Mouse (Mus musculus): Measurements from ENCODE around the gene Gm9780. TPM values are rescaled to one million over a fixed set of nuclear protein-coding genes. Genes with fewer than 3 reads are reported as not detected.
"Not testable (repeated sequence)": the region's sequence is repeated elsewhere in the genome, so short reads cannot be mapped to it uniquely, and the experiment has no call there.

Gm9780 gene
- total and polyA plus RNA-seq, 2 experiments from 2014 or later: 13.3 to 30.7 TPM

- H3K4me2 ChIP-seq (ENCODE audit: low read depth); H3K27ac ChIP-seq (ENCODE audit: low read depth, low read length); H3K4me3 ChIP-seq (ENCODE audit: low read depth, low read length); H3K9ac ChIP-seq; H3K27me3 ChIP-seq (ENCODE audit: insufficient read depth, low read length); H3K9me3 ChIP-seq (ENCODE audit: low read length); H3K36me3 ChIP-seq (ENCODE audit: insufficient read depth); H3K4me1 ChIP-seq (ENCODE audit: insufficient read depth); ATAC-seq; DNase-seq: not testable (repeated sequence)
- WGBS: no CpG with 5 or more reads among the region's 5 CpGs
Observed at GRCm38 (mm10) chr14:26045007-26045406, 2.5 kb upstream of the Gm9780 start.

- ATAC-seq; H3K27me3 ChIP-seq (ENCODE audit: insufficient read depth, low read length); DNase-seq; H3K9me3 ChIP-seq (ENCODE audit: low read length); H3K9ac ChIP-seq; H3K4me3 ChIP-seq (ENCODE audit: low read depth, low read length); H3K27ac ChIP-seq (ENCODE audit: low read depth, low read length); H3K4me1 ChIP-seq (ENCODE audit: insufficient read depth); H3K36me3 ChIP-seq (ENCODE audit: insufficient read depth); H3K4me2 ChIP-seq (ENCODE audit: low read depth): not testable (repeated sequence)
- no CpG with 5 or more reads among the region's 6 CpGs for WGBS
Observed at GRCm38 (mm10) chr14:26035439-26035838, 7.1 kb downstream of the Gm9780 start.

- H3K4me3 ChIP-seq (ENCODE audit: low read depth, low read length); H3K9me3 ChIP-seq (ENCODE audit: low read length); H3K4me1 ChIP-seq (ENCODE audit: insufficient read depth); H3K27me3 ChIP-seq (ENCODE audit: insufficient read depth, low read length); ATAC-seq; H3K9ac ChIP-seq; DNase-seq; H3K4me2 ChIP-seq (ENCODE audit: low read depth); H3K36me3 ChIP-seq (ENCODE audit: insufficient read depth); H3K27ac ChIP-seq (ENCODE audit: low read depth, low read length): not testable (repeated sequence)
- no CpG with 5 or more reads among the region's 3 CpGs for WGBS
Observed at GRCm38 (mm10) chr14:26034364-26034763, 8.1 kb downstream of the Gm9780 start.

GRCm38 (mm10) chr14:26025653-26026052 lies 16.9 kb downstream of the Gm9780 start:
- not testable (repeated sequence) for H3K9ac ChIP-seq; H3K27ac ChIP-seq (ENCODE audit: low read depth, low read length); H3K36me3 ChIP-seq (ENCODE audit: insufficient read depth); H3K9me3 ChIP-seq (ENCODE audit: low read length); H3K4me2 ChIP-seq (ENCODE audit: low read depth); DNase-seq; H3K4me1 ChIP-seq (ENCODE audit: insufficient read depth); H3K27me3 ChIP-seq (ENCODE audit: insufficient read depth, low read length); H3K4me3 ChIP-seq (ENCODE audit: low read depth, low read length)
- peak; percentile 23; the same call in 1 of the 2 replicates for ATAC-seq
- WGBS: no CpG with 5 or more reads among the region's 12 CpGs

- not testable (repeated sequence) for H3K36me3 ChIP-seq (ENCODE audit: insufficient read depth); H3K27ac ChIP-seq (ENCODE audit: low read depth, low read length); H3K4me2 ChIP-seq (ENCODE audit: low read depth); ATAC-seq; H3K4me1 ChIP-seq (ENCODE audit: insufficient read depth); H3K27me3 ChIP-seq (ENCODE audit: insufficient read depth, low read length); H3K9ac ChIP-seq; H3K4me3 ChIP-seq (ENCODE audit: low read depth, low read length); DNase-seq; H3K9me3 ChIP-seq (ENCODE audit: low read length)
- WGBS: no CpG with 5 or more reads among the region's 6 CpGs
Observed at GRCm38 (mm10) chr14:26022831-26023230, 19.7 kb downstream of the Gm9780 start.

- not testable (repeated sequence) for H3K36me3 ChIP-seq (ENCODE audit: insufficient read depth); H3K4me2 ChIP-seq (ENCODE audit: low read depth); H3K27me3 ChIP-seq (ENCODE audit: insufficient read depth, low read length); ATAC-seq; H3K4me3 ChIP-seq (ENCODE audit: low read depth, low read length); DNase-seq; H3K27ac ChIP-seq (ENCODE audit: low read depth, low read length); H3K9me3 ChIP-seq (ENCODE audit: low read length); H3K4me1 ChIP-seq (ENCODE audit: insufficient read depth); H3K9ac ChIP-seq
- no CpG with 5 or more reads among the region's 9 CpGs for WGBS
Observed at GRCm38 (mm10) chr14:26021555-26021954, 21.0 kb downstream of the Gm9780 start.

- not testable (repeated sequence) for H3K4me1 ChIP-seq (ENCODE audit: insufficient read depth); ATAC-seq; H3K9me3 ChIP-seq (ENCODE audit: low read length); H3K4me2 ChIP-seq (ENCODE audit: low read depth); H3K27ac ChIP-seq (ENCODE audit: low read depth, low read length); H3K36me3 ChIP-seq (ENCODE audit: insufficient read depth); H3K4me3 ChIP-seq (ENCODE audit: low read depth, low read length); H3K27me3 ChIP-seq (ENCODE audit: insufficient read depth, low read length); H3K9ac ChIP-seq; DNase-seq
- WGBS: no CpG with 5 or more reads among the region's 7 CpGs
Observed at GRCm38 (mm10) chr14:26016414-26016813, 26.1 kb downstream of the Gm9780 start.

- H3K4me2 ChIP-seq (ENCODE audit: low read depth); H3K27me3 ChIP-seq (ENCODE audit: insufficient read depth, low read length); H3K27ac ChIP-seq (ENCODE audit: low read depth, low read length); H3K36me3 ChIP-seq (ENCODE audit: insufficient read depth); H3K4me1 ChIP-seq (ENCODE audit: insufficient read depth); DNase-seq; H3K9me3 ChIP-seq (ENCODE audit: low read length); H3K4me3 ChIP-seq (ENCODE audit: low read depth, low read length); ATAC-seq; H3K9ac ChIP-seq: not testable (repeated sequence)
- no CpG with 5 or more reads among the region's 2 CpGs for WGBS
Observed at GRCm38 (mm10) chr14:26007462-26007861, 35.0 kb downstream of the Gm9780 start.

- not testable (repeated sequence) for H3K36me3 ChIP-seq (ENCODE audit: insufficient read depth)
Observed at GRCm38 (mm10) chr14:25981880-25982279, 60.6 kb downstream of the Gm9780 start.

GRCm38 (mm10) chr14:25979242-25979941 lies 63.1 kb downstream of the Gm9780 start:
- H3K36me3 ChIP-seq (ENCODE audit: insufficient read depth); H3K4me1 ChIP-seq (ENCODE audit: insufficient read depth); H3K27me3 ChIP-seq (ENCODE audit: insufficient read depth, low read length); H3K9me3 ChIP-seq (ENCODE audit: low read length); DNase-seq: not testable (repeated sequence)
- Histone ChIP-seq H3K4me3 (ENCODE audit: low read depth, low read length) (0 out of 2 replicates have a peak overlapping the region, but pooled peaks have one; percentile 14), H3K9ac (peak overlapping the region; percentile 51), H3K27ac (ENCODE audit: low read depth, low read length) (peak overlapping the region; percentile 64), H3K4me2 (ENCODE audit: low read depth) (peak overlapping the region; percentile 38)
- ATAC-seq: peak; percentile 59
- 0% methylated on average over 6 of the region's 13 CpGs for WGBS

More at GRCm38 (mm10) chr14:25981880-25982279, 60.6 kb downstream of the Gm9780 start:
- H3K27me3 ChIP-seq (ENCODE audit: insufficient read depth, low read length); H3K4me2 ChIP-seq (ENCODE audit: low read depth); H3K27ac ChIP-seq (ENCODE audit: low read depth, low read length); ATAC-seq; H3K4me3 ChIP-seq (ENCODE audit: low read depth, low read length); H3K9ac ChIP-seq; H3K4me1 ChIP-seq (ENCODE audit: insufficient read depth); DNase-seq; H3K9me3 ChIP-seq (ENCODE audit: low read length): not testable (repeated sequence)
- WGBS: 74% methylated on average over 4 of the region's 9 CpGs
